Mouse (Mus musculus): ENCODE measurements around the gene Dnm2.
"Not testable (repeated sequence)": the region's sequence is repeated elsewhere in the genome, so short reads cannot be mapped to it uniquely, and the experiment has no call there.

DNA sequence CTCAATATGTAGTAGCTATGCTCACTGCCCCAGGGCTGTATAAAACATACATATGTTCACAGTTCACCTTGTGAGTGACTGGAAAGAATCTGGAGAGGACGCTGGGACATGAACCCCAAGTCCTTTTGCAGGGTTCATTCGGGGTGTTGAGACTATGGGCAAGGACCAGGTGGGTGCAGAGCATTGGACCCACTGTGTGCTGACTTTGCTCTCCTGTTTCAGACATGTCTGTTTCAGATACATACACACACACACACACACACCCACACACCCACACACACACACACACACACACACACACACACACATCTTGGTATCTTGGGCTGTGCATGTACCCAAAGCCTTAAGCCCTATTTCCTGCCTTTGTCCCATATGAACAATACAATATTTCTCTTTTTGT lies 117.3 kb downstream of the Dnm2 start:
- not testable (repeated sequence) for TF ChIP-seq CTCF, EP300 (IDR thresholded peaks at IDR 0.05)

Data from lung, postnatal 0 days (tissue).